Mouse (Mus musculus) hindbrain, postnatal 0 days (tissue): ENCODE data around the gene Camkmt. TPM values are rescaled to one million over a fixed set of nuclear protein-coding genes. Genes with fewer than 3 reads are reported as not detected.

Source experiments
- ATAC-seq: fragments of 200-750 bp; cut with Nextera tagmentation; 2 replicates; pipeline ENCODE4 v1.8.0; 2017; ENCODE audit warnings: mild to moderate bottlenecking, moderate TSS enrichment, moderate library complexity
- DNase-seq: peaks from one replicate; pipeline ENCODE4 v3.0.0-alpha.2; 2015; ENCODE audit warnings: low spot score
- H3K27ac ChIP-seq: fragments of 300-500 bp; sonication (generic); 2 replicates; pipeline ENCODE4 v1.5.1; 2014; ENCODE audit warnings: mild to moderate bottlenecking
- H3K27me3 ChIP-seq: fragments of 300-500 bp; sonication (generic); 2 replicates; pipeline ENCODE4 v1.6.1; 2014; ENCODE audit warnings: low read length, mixed read lengths; ENCODE audit not compliant: insufficient read depth
- H3K36me3 ChIP-seq: fragments of 300-500 bp; sonication (generic); 2 replicates; pipeline ENCODE4 v1.6.1; 2014; ENCODE audit warnings: low read length, mixed read lengths; ENCODE audit not compliant: insufficient read depth
- H3K4me1 ChIP-seq: fragments of 300-500 bp; sonication (generic); 2 replicates; pipeline ENCODE4 v1.6.1; 2014; ENCODE audit warnings: antibody characterized with exemption, low read length, mixed read lengths; ENCODE audit not compliant: insufficient read depth
- H3K4me2 ChIP-seq: fragments of 300-500 bp; sonication (generic); 2 replicates; pipeline ENCODE4 v1.6.1; 2014; ENCODE audit warnings: low read depth, mild to moderate bottlenecking, low read length, moderate library complexity, mixed read lengths
- H3K4me3 ChIP-seq: fragments of 300-500 bp; sonication (generic); 2 replicates; pipeline ENCODE4 v1.5.1; 2014; ENCODE audit warnings: low read length
- H3K9ac ChIP-seq: fragments of 300-500 bp; sonication (generic); replicated peaks from 2 replicates; pipeline ENCODE4 v1.6.1; 2014; ENCODE audit warnings: mild to moderate bottlenecking, low read length, moderate library complexity, mixed read lengths
- H3K9me3 ChIP-seq: fragments of 300-500 bp; sonication (generic); 2 replicates; pipeline ENCODE4 v1.6.1; 2016; ENCODE audit warnings: low read length, mixed read lengths
- CTCF ChIP-seq: IDR thresholded peaks from 2 replicates; pipeline ENCODE4 v1.5.1; 2016; ENCODE audit warnings: antibody characterized with exemption, control low read depth, low read depth
- WGBS: fragments of 180-500 bp; shearing (Covaris S2); extraction: QIAGEN DNeasy Blood & Tissue Kit; methylation state at CpG from one replicate; pipeline ENCODE4 v1.1.7; 2014; 5-methylcytosine and 5-hydroxymethylcytosine counted together
- polyA plus RNA-seq: library from polyadenylated mRNA; unstranded; fragments of >200 nt; fragmentation: Nextera tagmentation; extraction: Ambion mirVana; gene quantifications from 2 replicates; pipeline ENCODE4 v1.2.1, GENCODE M21; 2015
- total RNA-seq: library from RNA; depleted of rRNA; stranded (reverse); fragments of >200 nt; gene quantifications from 2 replicates; pipeline ENCODE4 v1.2.3, GENCODE M21; 2014

The Camkmt gene
- total and polyA plus RNA-seq, 2 experiments from 2014 or later, result 8.4 to 15.9 TPM

- no peak overlapping the region for H3K9ac ChIP-seq
- H3K4me3 ChIP-seq, result no peak overlapping the region
- no peak for TF ChIP-seq CTCF
- WGBS, result 83% methylated on average over 8 of the region's 8 CpGs
- DNase-seq (no peak), ATAC-seq (no peak)
- no peaks in the 10 kb centered on the region for H3K9me3 ChIP-seq
- no peaks in the 10 kb centered on the region for H3K36me3 ChIP-seq
- H3K27ac ChIP-seq, result no peak overlapping the region
- H3K4me1 ChIP-seq, result no peaks in the 10 kb centered on the region
- H3K27me3 ChIP-seq, result no peaks in the 10 kb centered on the region
- H3K4me2 ChIP-seq, result no peak overlapping the region
These were observed 278.4 kb downstream of the Camkmt start for GRCm38 (mm10) chr17:85368776-85369175.

DNA sequence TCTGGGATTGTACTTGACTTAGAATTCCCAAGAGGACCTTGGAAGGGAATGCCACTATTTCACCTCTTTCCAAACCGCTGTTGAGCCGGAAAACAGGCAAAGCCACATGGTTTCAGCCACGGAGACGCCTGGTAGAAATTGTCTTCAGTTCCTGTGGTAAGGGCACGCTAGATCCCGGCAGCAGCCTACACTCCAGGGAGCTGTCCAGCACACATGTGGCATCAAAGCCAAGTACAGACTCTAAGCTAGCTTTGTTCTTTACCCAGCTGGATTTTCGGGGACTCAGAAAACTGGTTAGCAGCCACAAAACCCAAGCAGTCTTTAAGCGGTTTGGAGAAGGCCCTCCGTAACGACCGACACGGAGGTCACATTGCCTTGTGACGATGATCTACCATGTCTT is 281.7 kb downstream of the Camkmt start:
- Histone ChIP-seq H3K9me3 (no peaks in the 10 kb centered on the region), H3K4me2 (no peak overlapping the region), H3K9ac (no peak overlapping the region), H3K36me3 (no peaks in the 10 kb centered on the region), H3K4me1 (0 out of 2 replicates have a peak, but pooled peaks cover 8% of the 10 kb centered on the region), H3K4me3 (no peak overlapping the region), H3K27ac (no peak overlapping the region), H3K27me3 (no peaks in the 10 kb centered on the region)
- ATAC-seq (no peak), DNase-seq (no peak)
- 85% methylated on average over 13 of the region's 13 CpGs for WGBS
- TF ChIP-seq CTCF, result no peak

DNA sequence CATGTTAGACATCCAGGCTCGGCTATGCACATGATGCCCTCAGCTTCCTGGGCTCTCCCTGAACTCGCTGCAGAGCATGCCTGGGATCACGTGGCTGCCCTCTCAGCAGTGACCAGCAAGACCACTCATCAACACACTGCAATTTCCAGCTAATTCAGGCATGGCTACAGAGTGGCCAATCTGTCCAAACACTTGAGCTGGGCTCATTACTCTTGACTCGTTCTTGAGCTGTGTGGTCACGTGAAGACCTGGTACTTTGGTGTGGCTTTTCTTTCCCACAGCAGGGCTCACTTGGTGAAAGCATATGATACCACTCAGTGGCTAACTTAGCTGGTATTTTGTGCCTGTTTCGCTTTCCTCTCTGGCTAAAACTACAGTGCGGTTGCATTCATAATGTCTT is 282.2 kb downstream of the Camkmt start:
- no peak overlapping the region for H3K9ac ChIP-seq
- WGBS, result 94% methylated on average over 7 of the region's 7 CpGs
- no peaks in the 10 kb centered on the region for H3K9me3 ChIP-seq
- no peak overlapping the region for H3K4me3 ChIP-seq
- H3K36me3 ChIP-seq, result no peaks in the 10 kb centered on the region
- H3K4me2 ChIP-seq, result no peak overlapping the region
- no peak for ATAC-seq
- H3K27ac ChIP-seq, result no peak overlapping the region
- no peak for DNase-seq
- H3K4me1 ChIP-seq, result 0 out of 2 replicates have a peak, but pooled peaks cover 8% of the 10 kb centered on the region
- H3K27me3 ChIP-seq, result no peaks in the 10 kb centered on the region
- no peak for TF ChIP-seq CTCF

DNA sequence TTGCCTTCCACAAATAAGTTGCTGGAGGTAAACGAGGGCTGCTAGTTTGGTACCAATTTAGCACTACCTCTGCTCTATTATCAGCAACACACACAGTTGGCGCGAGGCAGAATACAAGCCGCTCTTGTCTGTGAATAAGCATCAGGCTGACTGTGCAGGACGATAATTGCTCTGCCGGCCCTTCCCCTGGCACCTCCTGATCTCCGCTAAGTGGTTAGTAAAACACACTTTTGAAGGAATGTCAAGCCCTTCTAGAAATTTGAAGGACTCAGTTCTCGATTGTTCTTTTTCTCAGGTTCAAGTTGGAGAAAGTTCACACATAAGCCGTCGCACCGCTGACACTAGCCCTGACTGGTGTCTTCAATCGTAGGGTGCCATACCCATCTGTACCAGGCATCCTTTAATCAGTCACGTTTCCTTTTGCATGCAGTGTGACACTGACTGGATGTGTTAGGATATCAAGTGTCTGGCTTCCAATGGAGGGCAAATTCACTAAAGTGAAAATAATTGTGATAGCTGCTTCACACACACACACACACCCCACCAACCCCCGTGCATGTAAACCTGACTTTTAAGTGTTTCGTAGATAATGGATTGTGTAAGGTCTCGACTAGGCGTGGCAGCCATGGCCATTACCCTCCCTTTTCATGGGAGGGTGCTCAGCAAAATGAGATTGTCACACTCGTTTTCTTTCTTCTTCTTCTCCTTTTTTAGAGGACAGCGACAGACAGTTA is 283.9 kb downstream of the Camkmt start:
- no peak overlapping the region for H3K27ac ChIP-seq
- WGBS, result 68% methylated on average over 19 of the region's 19 CpGs
- TF ChIP-seq CTCF, result no peak
- H3K9ac ChIP-seq, result no peak overlapping the region
- H3K36me3 ChIP-seq, result no peaks in the 10 kb centered on the region
- H3K4me1 ChIP-seq, result 0 out of 2 replicates have a peak, but pooled peaks cover 8% of the 10 kb centered on the region
- DNase-seq (no peak), ATAC-seq (no peak)
- H3K4me2 ChIP-seq, result no peak overlapping the region
- H3K27me3 ChIP-seq, result no peaks in the 10 kb centered on the region
- H3K9me3 ChIP-seq, result no peaks in the 10 kb centered on the region
- H3K4me3 ChIP-seq, result no peak overlapping the region

DNA sequence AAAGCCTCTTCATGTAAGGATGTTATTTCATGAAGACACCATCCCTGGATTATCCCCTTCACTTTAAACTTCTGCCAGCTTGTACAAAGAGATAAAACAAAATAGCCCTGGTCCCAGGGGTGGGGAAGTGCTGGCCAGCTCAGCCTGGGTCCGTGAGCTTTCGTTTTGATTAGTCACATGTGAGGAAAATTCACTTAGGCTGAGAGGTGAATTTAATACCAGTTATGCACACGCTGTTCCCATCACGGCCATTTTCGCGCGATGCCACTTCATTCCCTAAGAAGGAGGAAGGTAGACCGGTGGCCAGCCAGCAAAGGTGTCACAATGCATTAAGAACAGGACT is 284.5 kb downstream of the Camkmt start:
- Histone ChIP-seq H3K4me3 (no peak overlapping the region), H3K9me3 (no peaks in the 10 kb centered on the region), H3K4me2 (no peak overlapping the region), H3K4me1 (0 out of 2 replicates have a peak, but pooled peaks cover 8% of the 10 kb centered on the region), H3K27me3 (no peaks in the 10 kb centered on the region), H3K36me3 (no peaks in the 10 kb centered on the region), H3K9ac (no peak overlapping the region), H3K27ac (no peak overlapping the region)
- no peak for DNase-seq
- 65% methylated on average over 8 of the region's 8 CpGs for WGBS
- no peak for ATAC-seq
- no peak for TF ChIP-seq CTCF

GRCm38 (mm10) chr17:85375523-85375922 is 285.2 kb downstream of the Camkmt start:
- Histone ChIP-seq H3K9me3 (no peaks in the 10 kb centered on the region), H3K9ac (no peak overlapping the region), H3K4me2 (no peak overlapping the region), H3K4me3 (no peak overlapping the region), H3K36me3 (no peaks in the 10 kb centered on the region), H3K4me1 (0 out of 2 replicates have a peak, but pooled peaks cover 8% of the 10 kb centered on the region), H3K27ac (no peak overlapping the region), H3K27me3 (no peaks in the 10 kb centered on the region)
- no peak for TF ChIP-seq CTCF
- DNase-seq (no peak), ATAC-seq (no peak)
- WGBS, result 66% methylated on average over 10 of the region's 10 CpGs

GRCm38 (mm10) chr17:85377496-85377895 is 287.1 kb downstream of the Camkmt start:
- 83% methylated on average over 8 of the region's 8 CpGs for whole genome bisulfite sequencing
- TF ChIP-seq CTCF, result no peak
- H3K9ac ChIP-seq, result no peak overlapping the region
- no peak for ATAC-seq
- no peak overlapping the region for H3K27ac ChIP-seq
- no peak overlapping the region for H3K4me2 ChIP-seq
- no peaks in the 10 kb centered on the region for H3K36me3 ChIP-seq
- no peaks in the 10 kb centered on the region for H3K9me3 ChIP-seq
- no peaks in the 10 kb centered on the region for H3K27me3 ChIP-seq
- no peak overlapping the region for H3K4me3 ChIP-seq
- no peak for DNase-seq
- 0 out of 2 replicates have a peak, but pooled peaks cover 8% of the 10 kb centered on the region for H3K4me1 ChIP-seq
